Mouse (Mus musculus) cerebellum, adult 18-20 months (tissue): ENCODE results near the gene Pde4d.

Experiments
- DNase-seq, 2 experiments: peaks; one replicate each; pipeline ENCODE4 v3.0.0; 2021

The Pde4d gene

DNA sequence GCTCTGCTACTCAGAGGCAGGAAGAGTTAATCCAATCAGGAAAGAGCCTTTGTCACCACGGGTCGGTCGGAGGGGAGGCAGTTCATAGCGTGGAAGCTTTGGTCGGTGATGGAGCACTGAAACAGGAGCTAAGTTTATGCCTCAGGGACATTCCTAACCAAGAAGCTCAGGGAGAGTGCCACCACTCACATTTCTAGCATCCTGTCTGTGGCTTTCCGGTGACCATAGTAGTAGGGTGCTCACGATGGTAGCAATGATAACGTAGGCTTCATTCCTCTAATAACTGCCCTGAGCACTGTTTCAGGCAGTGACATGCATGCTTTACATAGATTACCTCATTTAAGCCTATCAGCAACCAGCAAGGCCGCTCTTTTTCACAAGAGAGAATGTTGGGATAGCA lies 755.8 kb downstream of the Pde4d start:
- no peak for DNase-seq

DNA sequence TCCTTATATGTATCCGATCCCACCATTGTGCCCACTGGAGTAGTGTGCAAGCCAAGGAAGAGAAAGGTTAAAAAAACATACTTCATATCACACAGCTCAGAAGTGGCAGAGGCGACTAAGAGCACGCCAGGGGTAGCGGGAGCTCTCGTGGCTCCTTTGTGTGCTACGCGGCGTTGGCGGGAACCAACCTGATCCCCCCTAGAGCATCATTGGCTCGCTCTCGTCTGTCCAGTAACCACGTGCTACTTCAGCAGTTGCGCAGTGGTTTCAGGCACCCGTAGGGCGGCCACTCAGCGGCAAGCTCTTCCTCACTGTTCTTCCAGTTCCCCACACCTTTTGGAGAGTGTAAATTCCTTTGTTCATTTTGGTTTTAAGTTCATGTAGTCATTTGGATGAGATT lies 758.9 kb downstream of the Pde4d start:
- DNase-seq, result no peak

GRCm38 (mm10) chr13:109209413-109209812 lies 759.7 kb downstream of the Pde4d start:
- no peak for DNase-seq

DNA sequence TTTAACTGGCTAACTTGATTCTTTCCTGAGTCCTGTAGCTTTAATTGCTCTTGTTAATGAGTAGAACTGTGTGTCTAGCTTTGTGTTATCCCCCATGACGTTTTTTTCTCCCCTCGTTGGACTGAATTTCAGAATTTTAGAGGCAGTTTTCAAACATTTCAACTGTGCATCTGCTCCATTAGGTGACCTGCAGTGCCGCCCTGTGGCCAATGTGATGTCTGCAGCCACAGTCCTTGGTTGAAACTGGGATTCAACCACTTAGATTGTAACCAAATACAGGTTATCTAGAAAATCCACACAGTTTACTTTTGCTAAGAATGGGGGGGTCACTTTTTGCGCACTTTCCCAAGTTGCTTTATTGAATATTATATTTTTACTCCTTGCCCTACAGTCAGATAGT lies 760.7 kb downstream of the Pde4d start:
- peak; percentile 83 to 92 for DNase-seq

DNA sequence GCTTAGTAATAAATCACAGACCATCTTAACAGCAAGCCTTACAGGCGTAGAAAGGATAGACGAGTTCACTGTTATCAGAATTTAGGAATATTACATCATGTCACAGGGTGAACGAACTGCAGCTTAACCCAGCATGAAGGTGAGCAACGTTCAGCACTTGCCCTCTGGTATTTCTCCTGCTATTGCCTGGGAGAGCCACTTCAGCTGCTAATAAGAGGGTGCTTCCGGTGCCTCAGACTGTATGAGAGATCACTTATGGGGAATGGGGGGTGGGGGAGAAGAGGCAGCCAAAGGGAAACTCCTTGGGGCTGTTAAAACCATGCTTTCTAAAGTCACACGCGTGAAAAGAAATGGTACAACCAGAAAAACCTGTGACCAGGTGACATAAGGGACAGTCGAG lies 761.7 kb downstream of the Pde4d start:
- no peak for DNase-seq

DNA sequence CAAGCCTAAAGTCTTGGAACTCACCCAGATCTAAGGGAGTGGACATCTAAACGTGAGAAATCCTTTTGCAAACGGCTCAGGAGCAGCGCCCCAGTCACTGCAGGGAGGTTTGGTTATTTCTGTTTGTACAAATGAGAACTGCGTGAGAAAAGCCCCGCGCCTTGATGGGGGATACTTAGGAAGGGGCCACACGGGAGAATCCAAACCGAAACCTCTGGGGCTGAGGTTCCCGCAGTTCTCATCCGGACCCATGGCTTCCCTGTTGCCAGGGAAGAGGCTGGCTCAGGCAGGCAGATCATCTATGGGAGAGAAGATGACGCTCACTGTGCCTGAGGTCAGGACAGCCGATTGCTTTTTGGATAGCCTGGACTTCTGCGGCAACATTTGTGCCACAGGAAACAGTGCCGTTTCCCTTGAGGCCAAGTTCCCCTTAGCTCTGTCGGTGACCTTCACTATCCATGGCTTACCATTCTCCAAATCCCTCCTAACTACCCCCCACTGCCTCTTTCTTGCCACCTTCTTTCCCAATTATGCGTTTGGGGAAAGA lies 762.3 kb downstream of the Pde4d start:
- peak in 1 of 2 experiments; percentile 33 for DNase-seq

- DNase-seq, result peak in 1 of 2 experiments; percentile 47
Measured at GRCm38 (mm10) chr13:109212788-109213473, 763.2 kb downstream of the Pde4d start.

DNA sequence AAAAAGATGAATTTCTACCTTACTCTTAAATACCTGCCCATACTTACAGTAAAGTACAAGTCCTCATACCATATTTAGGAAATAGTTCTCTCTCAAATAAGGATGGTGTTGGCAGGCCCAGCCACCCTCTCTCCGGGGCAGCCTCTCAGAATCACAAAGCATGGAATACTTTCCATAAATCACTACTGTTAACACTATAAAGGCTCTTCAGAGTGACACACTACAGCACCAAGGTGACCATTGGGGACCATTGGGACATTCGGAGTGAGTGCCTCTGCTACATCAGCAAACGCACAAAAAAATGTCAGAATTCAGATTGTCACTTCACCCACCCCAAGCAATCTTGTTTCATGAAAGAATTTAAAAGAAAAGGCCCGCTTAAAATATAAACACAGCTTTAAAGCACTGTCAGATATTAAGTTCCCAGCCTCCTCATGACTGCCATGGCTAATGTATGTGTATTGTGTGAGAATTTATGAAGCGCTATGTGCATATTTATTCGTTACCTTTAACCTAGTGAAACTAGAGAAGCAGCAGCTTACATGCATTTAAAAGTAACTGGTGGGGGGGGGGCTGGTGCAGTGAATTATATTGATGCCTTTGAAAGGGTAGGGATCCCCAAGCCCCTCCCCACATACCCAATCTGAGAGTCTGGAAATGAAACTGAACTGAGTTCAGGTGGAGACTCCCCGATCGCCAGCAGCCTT lies 769.4 kb downstream of the Pde4d start:
- DNase-seq, result no peak

DNA sequence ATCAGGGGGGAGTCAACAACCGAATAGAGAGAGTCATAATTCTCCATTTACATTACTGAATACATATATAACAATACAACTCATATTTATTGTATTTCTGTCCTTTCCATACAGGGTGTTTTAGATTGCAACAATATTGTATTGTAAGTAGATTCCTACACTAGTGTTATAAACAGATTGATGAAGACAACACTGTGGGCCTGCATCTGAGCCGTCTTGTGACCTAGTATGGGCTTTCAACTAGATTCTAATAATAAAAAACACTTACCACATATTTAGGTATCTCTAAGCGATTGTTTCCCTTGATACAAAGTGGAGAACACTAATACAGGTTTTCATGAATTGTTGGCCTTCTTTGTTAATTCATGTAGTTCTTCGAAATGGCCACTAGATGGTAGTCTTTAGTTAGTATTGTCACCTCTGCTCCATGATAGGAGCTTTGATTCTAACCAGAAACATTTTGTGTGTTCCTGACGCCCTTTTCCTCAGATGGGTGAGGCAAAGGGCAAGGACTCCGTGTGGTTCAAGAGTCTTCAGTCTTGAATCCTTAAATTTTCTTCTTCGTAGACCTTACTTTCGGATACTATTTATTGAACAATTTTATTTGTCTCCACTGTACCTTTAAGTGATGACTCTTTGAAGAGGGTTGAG lies 779.3 kb downstream of the Pde4d start:
- DNase-seq, result peak in 1 of 2 experiments; percentile 50

DNA sequence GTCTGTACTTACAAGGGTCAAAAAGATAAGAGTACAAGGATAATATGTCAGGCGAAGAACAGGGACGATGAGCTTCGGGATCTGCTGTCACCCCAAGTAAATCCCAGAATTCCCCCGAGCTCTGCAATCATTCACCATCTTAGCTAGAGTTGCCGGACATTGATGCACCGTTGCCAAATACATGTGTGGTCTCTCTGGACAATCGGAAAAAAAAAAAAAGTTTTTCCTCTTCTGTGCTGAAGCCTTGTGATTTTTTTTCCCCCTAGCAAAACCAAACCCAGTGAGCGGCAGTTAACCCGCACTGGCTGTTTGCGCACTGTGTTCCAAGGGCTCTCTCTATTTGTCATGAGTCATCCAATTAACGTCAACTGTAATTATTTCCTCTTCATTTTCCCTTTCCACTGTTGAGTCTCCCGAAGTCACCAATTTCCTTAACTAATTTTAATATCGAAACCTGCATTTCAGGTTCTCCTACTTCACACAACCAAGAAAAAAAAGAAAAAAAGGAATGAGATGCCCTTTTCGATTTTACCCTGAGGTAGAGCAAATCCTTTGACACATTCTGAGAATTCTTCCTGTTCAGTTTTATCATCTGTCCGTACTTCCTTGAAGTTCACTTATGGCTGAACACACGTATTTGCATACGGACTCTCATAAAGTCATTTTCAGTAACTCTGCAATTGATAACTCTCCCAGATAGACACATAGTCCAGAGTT lies 780.0 kb downstream of the Pde4d start:
- DNase-seq, result peak; percentile 37 to 43

DNA sequence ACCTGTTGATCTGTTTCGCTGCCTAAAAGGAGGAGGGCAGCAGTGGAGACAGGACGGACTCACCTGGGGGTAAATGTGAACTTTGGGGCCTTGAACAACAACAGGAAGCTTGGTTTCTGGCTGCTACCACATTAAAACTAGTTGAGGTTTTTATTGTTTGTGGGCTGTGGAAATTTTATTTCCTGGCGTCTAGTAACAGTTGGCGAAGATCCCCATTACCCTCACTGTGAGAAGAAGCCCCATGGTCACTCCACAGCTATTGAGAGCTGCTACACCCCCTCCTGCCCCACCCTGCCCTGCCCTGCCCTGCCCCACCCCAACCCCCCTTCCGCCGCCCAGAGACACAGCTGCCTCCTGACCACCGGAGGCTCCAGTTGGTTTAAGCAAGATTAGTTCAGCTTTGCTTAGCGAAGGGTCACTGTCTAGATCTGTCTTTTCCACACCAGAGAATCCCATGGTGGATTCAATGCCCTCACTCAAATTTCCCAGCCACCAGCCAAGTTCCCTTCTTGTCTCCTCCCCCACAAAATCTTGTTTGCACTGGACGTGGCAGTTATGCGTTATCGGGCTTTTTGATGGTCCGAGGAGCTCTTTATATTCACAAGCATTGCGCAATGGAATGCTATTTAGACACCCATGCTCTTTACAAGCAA lies 780.7 kb downstream of the Pde4d start:
- DNase-seq, result no peak

GRCm38 (mm10) chr13:109231848-109232460 lies 782.2 kb downstream of the Pde4d start:
- DNase-seq, result no peak

DNA sequence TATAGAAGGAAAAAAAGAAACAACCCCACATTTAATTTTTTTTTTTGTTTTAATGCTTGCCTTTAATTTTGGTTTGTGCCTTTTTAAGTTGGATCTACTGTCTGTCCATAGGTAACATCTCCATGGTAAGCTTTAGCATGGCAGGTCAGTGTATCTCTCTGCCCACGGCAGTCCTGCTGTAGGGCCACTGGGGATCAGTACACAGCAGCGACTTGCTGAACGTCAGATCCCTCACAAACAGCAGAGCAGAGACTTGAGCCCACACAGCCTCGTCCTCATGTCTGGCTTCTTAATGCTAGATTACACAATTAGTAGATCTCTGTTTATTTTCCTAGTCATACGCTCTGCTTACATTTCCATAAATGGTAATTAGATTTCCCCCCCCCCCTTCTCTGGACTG lies 782.8 kb downstream of the Pde4d start:
- no peak for DNase-seq

- DNase-seq, result no peak
Measured at GRCm38 (mm10) chr13:109233911-109234613, 784.3 kb downstream of the Pde4d start.

GRCm38 (mm10) chr13:109236047-109236446 lies 786.3 kb downstream of the Pde4d start:
- DNase-seq, result no peak

DNA sequence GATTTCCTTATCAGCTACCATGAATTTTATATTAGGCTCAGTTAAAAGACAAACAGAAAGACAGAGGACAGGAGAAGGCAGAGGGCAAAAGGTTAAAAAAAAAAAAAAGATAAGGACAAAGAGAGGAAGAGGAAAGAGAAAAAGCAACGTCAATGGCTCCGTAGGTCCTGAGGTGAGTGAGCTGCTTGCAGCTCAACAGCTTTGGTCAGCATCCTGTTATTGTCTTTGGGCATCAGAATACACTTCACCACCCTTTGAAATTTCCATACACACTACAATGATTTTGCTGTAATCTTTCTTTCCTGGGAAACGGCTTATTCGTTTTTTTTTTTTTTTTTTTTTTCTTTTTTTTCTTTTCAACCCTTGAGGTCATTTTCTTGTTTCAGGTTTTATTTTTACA lies 788.9 kb downstream of the Pde4d start:
- DNase-seq, result no peak

DNA sequence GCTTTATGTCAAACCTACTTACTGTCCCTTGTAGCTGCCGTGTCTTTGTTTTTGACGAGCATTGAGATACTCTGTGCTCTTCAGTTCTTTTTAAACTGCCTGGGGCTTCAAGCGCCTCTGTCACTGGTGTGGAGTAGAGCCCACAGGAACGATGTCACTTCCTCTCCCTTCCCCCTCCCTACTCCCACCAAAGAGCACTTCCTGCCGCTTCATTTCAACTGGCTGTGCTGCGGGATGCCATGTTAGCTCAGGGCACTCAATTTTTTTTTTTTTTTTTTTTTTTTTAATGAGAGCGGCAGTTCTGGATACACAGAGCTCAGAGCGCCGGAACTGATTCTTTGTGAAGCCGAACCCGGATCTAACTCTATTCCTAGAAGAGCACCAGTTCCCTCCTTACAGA lies 789.5 kb downstream of the Pde4d start:
- DNase-seq, result no peak

- no peak for DNase-seq
Measured at GRCm38 (mm10) chr13:109242456-109243050, 792.8 kb downstream of the Pde4d start.

DNA sequence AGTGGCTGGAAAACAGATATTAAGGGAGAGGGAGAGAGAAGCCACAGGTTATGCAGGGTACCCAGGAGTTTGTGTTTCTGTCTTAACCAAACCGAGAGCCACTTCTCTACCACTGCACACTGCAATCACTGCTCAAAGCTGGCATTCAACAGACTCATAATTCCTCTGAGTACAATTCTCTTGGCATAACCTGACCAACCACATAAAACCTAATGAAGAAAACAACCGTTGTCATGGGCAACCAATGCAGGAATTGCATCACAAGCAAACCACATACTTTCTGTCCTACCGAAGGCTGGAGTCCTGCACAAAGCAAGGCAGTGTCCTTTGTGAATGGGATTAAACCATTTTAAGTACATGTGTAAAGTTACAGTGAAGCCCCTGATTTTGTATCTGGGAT lies 793.4 kb downstream of the Pde4d start:
- DNase-seq, result no peak

DNA sequence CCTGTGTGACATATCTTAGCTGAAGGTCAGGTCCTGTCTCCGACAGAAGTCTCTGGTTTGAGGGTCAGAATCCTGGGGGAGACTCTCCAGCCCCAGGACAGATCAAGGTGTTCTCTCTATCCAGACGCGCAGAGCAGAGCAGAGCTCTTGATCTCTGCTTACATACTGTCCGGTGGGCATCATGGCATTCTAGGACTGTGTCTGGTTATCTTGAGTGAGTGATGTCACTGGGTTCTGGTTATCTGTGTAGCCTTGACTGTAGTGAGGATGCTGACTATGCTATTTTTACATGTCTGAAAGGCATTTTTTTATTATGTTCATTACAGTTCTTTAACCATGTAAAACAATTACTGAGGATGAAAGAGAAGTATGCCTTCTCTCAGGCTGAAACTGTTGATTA lies 797.3 kb downstream of the Pde4d start:
- DNase-seq, result no peak

DNA sequence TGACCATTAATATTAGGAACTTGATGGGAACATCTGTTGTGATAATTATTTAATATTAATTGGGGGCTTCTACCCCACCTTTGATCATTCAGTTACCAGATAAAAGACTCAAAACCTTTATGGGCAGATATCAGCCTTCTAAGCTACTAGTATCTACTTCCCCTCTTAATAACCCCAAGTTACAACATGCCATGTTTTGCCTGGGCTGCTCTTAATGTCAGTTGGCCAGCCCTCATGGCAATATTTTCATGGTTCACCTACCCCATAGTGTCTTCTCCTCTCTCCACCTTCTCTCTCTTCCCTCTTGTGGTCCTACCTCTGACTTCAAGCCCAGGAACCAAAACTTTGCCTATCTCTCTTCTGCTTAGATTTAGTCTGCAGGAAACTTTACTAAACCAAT lies 799.6 kb downstream of the Pde4d start:
- DNase-seq, result no peak
